Mouse (Mus musculus) CH12.LX (cell line): Measurements from ENCODE around the gene 1700020A23Rik. TPM values are rescaled to one million over a fixed set of nuclear protein-coding genes. Genes with fewer than 3 reads are reported as not detected.

Experiments
- DNase-seq: peaks from one replicate; pipeline ENCODE4 v3.0.0-alpha.2; 2013; ENCODE audit errors: extremely low read depth
- H3K27ac ChIP-seq: 2 replicates; pipeline ENCODE4 v1.5.1; 2012; ENCODE audit warnings: low read depth, mild to moderate bottlenecking, control low read depth, moderate library complexity; ENCODE audit not compliant: insufficient read depth
- H3K27me3 ChIP-seq: replicated peaks from 2 replicates; pipeline ENCODE3; 2012; ENCODE audit warnings: inconsistent platforms
- H3K36me3 ChIP-seq, 2 experiments: replicated peaks in 1 of 2; 2 replicates each; pipeline versions ENCODE3 to v1.6.1; 2012; ENCODE audit warnings: inconsistent platforms in 1 of 2, low read length in 1 of 2, mild to moderate bottlenecking in 1 of 2, mixed read lengths in 1 of 2, moderate library complexity in 1 of 2; ENCODE audit not compliant: control insufficient read depth in 1 of 2, insufficient read depth in 1 of 2
- H3K4me1 ChIP-seq, 2 experiments: 2 replicates each; pipeline ENCODE4 v1.6.1; 2012; ENCODE audit warnings: inconsistent platforms in 1 of 2, moderate library complexity in 1 of 2; ENCODE audit not compliant: insufficient read depth in 2 of 2, control insufficient read depth in 1 of 2
- H3K4me2 ChIP-seq: 2 replicates; pipeline ENCODE4 v1.6.1; 2012; ENCODE audit warnings: low read depth, mild to moderate bottlenecking, control low read depth; ENCODE audit not compliant: poor library complexity, insufficient read depth, severe bottlenecking
- H3K4me3 ChIP-seq, 3 experiments: fragments of 150-350 bp in 1 of 3; sonication (generic) in 1 of 3; replicated peaks in 1 of 3; 2 replicates each; pipeline versions ENCODE3 to v1.5.1; 2011 to 2012; ENCODE audit warnings: low read depth in 2 of 3, low read length in 2 of 3, mild to moderate bottlenecking in 2 of 3, moderate library complexity in 2 of 3, control low read depth in 1 of 3, improper control_type of control experiment in 1 of 3, inconsistent platforms in 1 of 3, mixed read lengths in 1 of 3; ENCODE audit not compliant: poor library complexity in 1 of 3
- H3K79me2 ChIP-seq: replicated peaks from 2 replicates; pipeline ENCODE4 v1.6.1; 2012; ENCODE audit warnings: mild to moderate bottlenecking, moderate library complexity; ENCODE audit not compliant: control insufficient read depth, poor library complexity, insufficient read depth, severe bottlenecking; ENCODE audit errors: extremely low read depth
- H3K9ac ChIP-seq: 2 replicates; pipeline ENCODE4 v1.6.1; 2012; ENCODE audit warnings: low read depth, mild to moderate bottlenecking, control low read depth, moderate library complexity; ENCODE audit not compliant: insufficient read depth
- H3K9me3 ChIP-seq: replicated peaks from 2 replicates; pipeline ENCODE3; 2012; ENCODE audit warnings: low read length, inconsistent platforms, mixed read lengths
- BHLHE40 ChIP-seq: IDR thresholded peaks from 2 replicates; pipeline ENCODE4 v1.6.1; 2011; ENCODE audit warnings: mild to moderate bottlenecking, low read depth, low read length, improper control_type of control experiment
- CHD1 ChIP-seq: IDR thresholded peaks from 2 replicates; pipeline ENCODE4 v1.6.1; 2012; ENCODE audit warnings: low read depth, low read length, improper control_type of control experiment, inconsistent platforms
- CTCF ChIP-seq, 2 experiments: IDR thresholded peaks in 1 of 2; conservative IDR thresholded peaks in 1 of 2; 2 replicates each; pipeline ENCODE4 v1.5.1; 2011 to 2012; ENCODE audit warnings: low read depth in 2 of 2, low read length in 2 of 2, improper control_type of control experiment in 1 of 2, inconsistent platforms in 1 of 2, mild to moderate bottlenecking in 1 of 2, moderate library complexity in 1 of 2
- ELF1 ChIP-seq: IDR thresholded peaks from 2 replicates; pipeline ENCODE4 v1.6.1; 2014; ENCODE audit warnings: low read depth, mild to moderate bottlenecking, inconsistent platforms, low read length, improper control_type of control experiment
- EP300 ChIP-seq: IDR thresholded peaks from 2 replicates; pipeline ENCODE4 v1.6.1; 2011; ENCODE audit warnings: low read length, improper control_type of control experiment
- ETS1 ChIP-seq: conservative IDR thresholded peaks from 2 replicates; pipeline ENCODE4 v1.6.1; 2012; ENCODE audit warnings: low read depth, mild to moderate bottlenecking, inconsistent platforms, low read length, improper control_type of control experiment, moderate library complexity
- IRF4 ChIP-seq: IDR thresholded peaks from 2 replicates; pipeline ENCODE4 v1.6.1; 2014; ENCODE audit warnings: low read depth, mild to moderate bottlenecking, inconsistent platforms, low read length, improper control_type of control experiment
- JUN ChIP-seq: IDR thresholded peaks from 2 replicates; pipeline ENCODE4 v1.6.1; 2011; ENCODE audit warnings: low read depth, mild to moderate bottlenecking, low read length, improper control_type of control experiment, moderate library complexity; ENCODE audit not compliant: insufficient read depth
- JUND ChIP-seq: conservative IDR thresholded peaks from 2 replicates; pipeline ENCODE4 v1.6.1; 2011; ENCODE audit warnings: low read depth, low read length, improper control_type of control experiment
- KAT2A ChIP-seq: IDR thresholded peaks from 2 replicates; pipeline ENCODE4 v1.6.1; 2012; ENCODE audit warnings: low read length, improper control_type of control experiment, inconsistent platforms; ENCODE audit not compliant: insufficient replicate concordance
- MAX ChIP-seq: IDR thresholded peaks from 2 replicates; pipeline ENCODE4 v1.6.1; 2011; ENCODE audit warnings: low read length, improper control_type of control experiment
- MEF2A ChIP-seq: IDR thresholded peaks from 2 replicates; pipeline ENCODE4 v1.6.1; 2014; ENCODE audit warnings: low read depth, mild to moderate bottlenecking, inconsistent platforms, low read length, improper control_type of control experiment, borderline replicate concordance
- MXI1 ChIP-seq: IDR thresholded peaks from 2 replicates; pipeline ENCODE4 v1.6.1; 2011; ENCODE audit warnings: mild to moderate bottlenecking, low read depth, low read length, improper control_type of control experiment
- NRF1 ChIP-seq: IDR thresholded peaks from 2 replicates; pipeline ENCODE4 v1.6.1; 2014; ENCODE audit warnings: low read depth, mild to moderate bottlenecking, inconsistent platforms, low read length, improper control_type of control experiment, moderate library complexity
- PAX5 ChIP-seq: IDR thresholded peaks from 2 replicates; pipeline ENCODE4 v1.6.1; 2012; ENCODE audit warnings: low read length, inconsistent platforms, mixed read lengths
- POLR2AphosphoS2 ChIP-seq: IDR thresholded peaks from 2 replicates; pipeline ENCODE4 v1.6.1; 2011; ENCODE audit warnings: low read depth, low read length, improper control_type of control experiment
- RCOR1 ChIP-seq: conservative IDR thresholded peaks from 2 replicates; pipeline ENCODE4 v1.6.1; 2012; ENCODE audit warnings: low read depth, mild to moderate bottlenecking, inconsistent platforms, low read length, improper control_type of control experiment
- SIN3A ChIP-seq: IDR thresholded peaks from 2 replicates; pipeline ENCODE4 v1.6.1; 2012; ENCODE audit warnings: low read length, improper control_type of control experiment, inconsistent platforms
- SMC3 ChIP-seq: IDR thresholded peaks from 2 replicates; pipeline ENCODE4 v1.6.1; 2011; ENCODE audit warnings: low read depth, low read length, improper control_type of control experiment
- TBP ChIP-seq: conservative IDR thresholded peaks from 2 replicates; pipeline ENCODE4 v1.6.1; 2011; ENCODE audit warnings: low read depth, low read length, improper control_type of control experiment
- TCF12 ChIP-seq: IDR thresholded peaks from 2 replicates; pipeline ENCODE4 v1.6.1; 2014; ENCODE audit warnings: low read depth, mild to moderate bottlenecking, inconsistent platforms, low read length, improper control_type of control experiment
- UBTF ChIP-seq: IDR thresholded peaks from 2 replicates; pipeline ENCODE4 v1.6.1; 2012; ENCODE audit warnings: low read depth, mild to moderate bottlenecking, inconsistent platforms, low read length, improper control_type of control experiment, moderate library complexity
- USF1 ChIP-seq: IDR thresholded peaks from 2 replicates; pipeline ENCODE4 v1.6.1; 2014; ENCODE audit warnings: low read depth, mild to moderate bottlenecking, inconsistent platforms, low read length, improper control_type of control experiment
- USF2 ChIP-seq: conservative IDR thresholded peaks from 2 replicates; pipeline ENCODE4 v1.6.1; 2011; ENCODE audit warnings: low read depth, low read length, improper control_type of control experiment
- ZC3H11A ChIP-seq: IDR thresholded peaks from 2 replicates; pipeline ENCODE4 v1.6.1; 2012; ENCODE audit warnings: low read depth, mild to moderate bottlenecking, inconsistent platforms, low read length, improper control_type of control experiment
- ZKSCAN1 ChIP-seq: IDR thresholded peaks from 2 replicates; pipeline ENCODE4 v1.6.1; 2012; ENCODE audit warnings: low read depth, inconsistent platforms, low read length, improper control_type of control experiment, borderline replicate concordance
- dilution Hi-C: fragments of 300-500 bp; cut with MboI; formaldehyde crosslinking; loops from 2 replicates; pipeline ENCODE4 v1.14.3; 2020; ENCODE audit warnings: low sequenced_read_pairs; ENCODE audit not compliant: extremely low pct_unique_long_range_greater_than_20kb, extremely low pct_ligation_motif_present
- in situ Hi-C: fragments of 300-500 bp; cut with MboI; formaldehyde crosslinking; loops from 3 replicates; pipeline ENCODE4 v1.14.3; 2019; ENCODE audit warnings: low sequenced_read_pairs, low pct_ligation_motif_present, low pct_unique_long_range_greater_than_20kb, mixed read lengths
- polyA plus RNA-seq: library from polyadenylated mRNA; unstranded; fragments of >175 nt; gene quantifications from 2 replicates; pipeline ENCODE4 v1.2.1, GENCODE M21; 2012; ENCODE audit warnings: low read depth; ENCODE audit not compliant: insufficient read length
- total RNA-seq, 2 experiments: library from RNA; depleted of rRNA; stranded (reverse); fragments of 300-350 nt in 1 of 2; fragments of >200 nt in 1 of 2; gene quantifications; 2 replicates each; pipeline ENCODE4 v1.2.3; 2012 to 2014

Gene 1700020A23Rik
- total and polyA plus RNA-seq, 3 experiments = not detected

DNA sequence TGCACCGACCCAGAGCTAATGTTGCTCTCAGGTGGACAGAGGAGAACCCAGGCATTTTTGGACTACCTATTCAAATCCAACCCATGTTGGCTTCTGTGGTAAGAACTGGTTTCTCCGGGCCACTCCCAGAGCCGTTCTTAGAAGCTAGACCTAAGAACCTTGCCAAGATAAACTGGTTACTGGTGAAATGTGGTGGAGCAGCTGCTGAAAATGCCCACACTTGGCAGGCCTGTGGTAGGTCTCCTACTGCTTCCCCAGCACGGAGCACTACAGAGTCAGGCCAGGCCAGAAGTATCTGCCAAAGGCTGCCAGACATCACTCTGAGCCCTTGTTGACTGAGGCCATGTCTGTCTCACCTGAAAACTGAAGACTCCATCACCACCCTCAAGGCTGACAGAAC lies 30.1 kb upstream of the 1700020A23Rik start:
- Histone ChIP-seq H3K4me2 (no peak overlapping the region), H3K27me3 (peaks cover 54% of the 10 kb centered on the region), H3K27ac (no peak overlapping the region)

DNA sequence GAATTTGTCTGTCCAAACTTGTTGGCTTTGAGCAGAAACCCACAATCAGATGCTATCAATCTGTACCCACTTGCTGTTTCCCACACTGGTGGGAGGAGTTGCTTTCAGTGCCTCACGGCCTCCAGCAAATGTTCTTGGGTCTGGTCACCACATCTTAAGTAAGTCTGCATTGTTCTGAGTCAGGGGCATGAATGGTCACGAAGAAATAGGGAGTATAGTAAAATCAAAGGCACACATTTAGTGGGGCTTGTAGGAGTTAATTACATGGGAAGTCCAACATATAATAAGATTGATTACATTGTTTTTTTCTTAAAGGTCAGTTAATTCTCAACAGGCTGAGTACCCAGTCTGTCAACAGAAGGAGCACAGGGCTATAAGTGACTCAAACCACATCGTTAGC lies 21.9 kb upstream of the 1700020A23Rik start:
- Histone ChIP-seq H3K27me3 (peaks cover 21% of the 10 kb centered on the region), H3K9me3 (no peaks in the 10 kb centered on the region), H3K4me3 (no peak overlapping the region), H3K27ac (no peak overlapping the region), H3K4me2 (no peak overlapping the region), H3K4me1 (no peaks in the 10 kb centered on the region), H3K79me2 (no peaks in the 10 kb centered on the region), H3K36me3 (no peaks in the 10 kb centered on the region), H3K9ac (no peak overlapping the region)
- DNase-seq = no peak
- TF ChIP-seq MEF2A (no peak), SIN3A (no peak), ELF1 (no peak), TCF12 (no peak), USF2 (no peak), ZKSCAN1 (no peak), MAX (no peak), IRF4 (no peak), SMC3 (no peak), RCOR1 (no peak), CTCF (conservative IDR thresholded peaks at IDR 0.05 in 1 of 2, IDR thresholded peaks at IDR 0.05 in 1 of 2; ENCODE audit: low read depth in 2 of 2, low read length in 2 of 2) (no peak)
- in situ Hi-C loops = no loop called here
- dilution Hi-C loops = no loop called here

More for the DNA sequence above, 30.1 kb upstream of the 1700020A23Rik start:
- in situ Hi-C loops (no loop called here), dilution Hi-C loops (no loop called here)
- Histone ChIP-seq H3K4me3 (no peak overlapping the region), H3K36me3 (no peaks in the 10 kb centered on the region), H3K4me1 (no peaks in the 10 kb centered on the region), H3K9me3 (peaks cover 4% of the 10 kb centered on the region), H3K9ac (no peak overlapping the region), H3K79me2 (no peaks in the 10 kb centered on the region)
- DNase-seq = no peak
- TF ChIP-seq CHD1 (no peak), ZC3H11A (no peak), PAX5 (no peak)

DNA sequence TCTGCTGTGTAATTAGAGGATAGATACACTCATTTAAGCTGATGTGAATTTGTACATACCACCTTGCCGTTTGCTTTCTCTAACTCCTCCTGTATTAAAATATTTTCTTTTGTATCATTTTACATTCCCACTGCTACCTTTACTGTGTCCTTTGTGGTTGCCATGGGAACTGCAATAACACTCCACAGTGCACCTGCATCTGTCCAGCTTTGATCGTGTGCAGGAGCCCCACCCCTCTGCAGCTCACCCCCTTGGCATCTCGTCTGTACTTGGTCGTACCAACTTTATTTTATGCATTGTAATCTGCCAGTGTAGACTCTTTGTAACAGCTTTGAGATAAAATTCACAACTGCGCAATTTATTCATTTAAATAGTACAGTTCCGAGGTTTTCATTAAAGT lies 21.2 kb upstream of the 1700020A23Rik start:
- TF ChIP-seq USF1 (no peak), SMC3 (no peak), UBTF (no peak), MEF2A (no peak), KAT2A (no peak), JUND (no peak), POLR2AphosphoS2 (no peak), EP300 (no peak), NRF1 (no peak), JUN (no peak), ETS1 (no peak), MXI1 (no peak), TBP (no peak), TCF12 (no peak), ZC3H11A (no peak), BHLHE40 (no peak)
- in situ Hi-C loops (no loop called here), dilution Hi-C loops (no loop called here)
- DNase-seq = no peak
- Histone ChIP-seq H3K36me3 (no peaks in the 10 kb centered on the region), H3K9me3 (no peaks in the 10 kb centered on the region), H3K27me3 (peaks cover 18% of the 10 kb centered on the region), H3K79me2 (no peaks in the 10 kb centered on the region), H3K27ac (no peak overlapping the region), H3K4me1 (no peaks in the 10 kb centered on the region), H3K9ac (no peak overlapping the region), H3K4me2 (no peak overlapping the region), H3K4me3 (no peak overlapping the region)
